ENCODE assay signal across 25 mouse cellular contexts in genomic region chr9:75098937-75099336, GRCm38 (mm10).
"Had no signal": no experiment of that assay in that cellular context is flagged by ENCODE, and none has a peak within 500 bp of the region (broad histone marks: within the 10 kb centered on the region; RNA-seq: fewer than 3 reads in every experiment).

No protein-coding gene starts in this region.

- DNase-seq: cerebellum, adult 8-10 months; cerebellum, adult 9-10 months; cerebellum, adult 9-11 months; cerebellum, postnatal 10 days; cerebellum, postnatal 14 days; cerebellum, postnatal 25 days; cerebellum, postnatal 36 days; embryo, embryonic 11 days; forebrain, postnatal 0 days; gastrocnemius, adult 2 months; gastrocnemius, postnatal 10 days; gastrocnemius, postnatal 14 days; gastrocnemius, postnatal 25 days; gastrocnemius, postnatal 36 days; heart, adult 2 months had no signal

- H3K9ac ChIP-seq: embryonic facial prominence, embryonic 12.5 days; embryonic facial prominence, embryonic 13.5 days; embryonic facial prominence, embryonic 15.5 days; forebrain, embryonic 12.5 days; forebrain, embryonic 13.5 days; forebrain, embryonic 15.5 days; forebrain, postnatal 0 days had no signal

- H3K4me1 ChIP-seq: embryonic facial prominence, embryonic 10.5 days; embryonic facial prominence, embryonic 12.5 days; embryonic facial prominence, embryonic 13.5 days; embryonic facial prominence, embryonic 15.5 days; forebrain, embryonic 13.5 days; heart, embryonic 10.5 days had no signal

- H3K27me3 ChIP-seq: embryonic facial prominence, embryonic 12.5 days; embryonic facial prominence, embryonic 13.5 days; embryonic facial prominence, embryonic 15.5 days; forebrain, embryonic 12.5 days; forebrain, embryonic 13.5 days; forebrain, embryonic 15.5 days had no signal

- H3K4me2 ChIP-seq: embryonic facial prominence, embryonic 12.5 days; embryonic facial prominence, embryonic 13.5 days; embryonic facial prominence, embryonic 15.5 days; forebrain, embryonic 12.5 days; forebrain, embryonic 13.5 days; forebrain, embryonic 15.5 days had no signal

- H3K4me3 ChIP-seq: embryonic facial prominence, embryonic 10.5 days; embryonic facial prominence, embryonic 12.5 days; embryonic facial prominence, embryonic 13.5 days; embryonic facial prominence, embryonic 15.5 days; erythroblast, embryonic 14.5 days; forebrain, embryonic 10.5 days; forebrain, embryonic 12.5 days; forebrain, embryonic 13.5 days; forebrain, embryonic 15.5 days; gastrocnemius, adult 2 months; heart, adult 2 months; heart, embryonic 10.5 days had no signal

- H3K9me3 ChIP-seq: embryonic facial prominence, embryonic 10.5 days; embryonic facial prominence, embryonic 12.5 days; embryonic facial prominence, embryonic 13.5 days; embryonic facial prominence, embryonic 15.5 days; forebrain, embryonic 10.5 days; forebrain, embryonic 12.5 days; forebrain, embryonic 13.5 days; forebrain, embryonic 15.5 days; heart, embryonic 10.5 days had no signal

- H3K27ac ChIP-seq: embryonic facial prominence, embryonic 10.5 days; embryonic facial prominence, embryonic 12.5 days; embryonic facial prominence, embryonic 13.5 days; embryonic facial prominence, embryonic 15.5 days; forebrain, embryonic 10.5 days; forebrain, embryonic 12.5 days; forebrain, embryonic 13.5 days; forebrain, embryonic 15.5 days; heart, adult 2 months; heart, embryonic 10.5 days had no signal

- H3K36me3 ChIP-seq: embryonic facial prominence, embryonic 12.5 days; embryonic facial prominence, embryonic 13.5 days; embryonic facial prominence, embryonic 15.5 days; forebrain, embryonic 12.5 days; forebrain, embryonic 15.5 days; heart, embryonic 10.5 days had no signal
